Mouse (Mus musculus): ENCODE measurements around the gene Kank4.

- TF ChIP-seq POLR2A (IDR thresholded peaks at IDR 0.05; ENCODE audit: low read depth, low read length) (no peak), CTCF (IDR thresholded peaks at IDR 0.05; ENCODE audit: borderline replicate concordance, insufficient read depth, low read length) (no peak)
Observed at GRCm38 (mm10) chr4:98836519-98836918, 19.2 kb upstream of the Kank4 start.
